Mouse (Mus musculus): ENCODE data around the gene Fam69b. TPM values are rescaled to one million over a fixed set of nuclear protein-coding genes. Genes with fewer than 3 reads are reported as not detected.

Gene Fam69b
- total RNA-seq, 2 experiments from 2014 or later, result 8.6 to 13.9 TPM

GRCm38 (mm10) chr2:26622984-26623383 lies 5.3 kb upstream of the Fam69b start:
- DNase-seq (ENCODE audit: low spot score in 2 of 2), result no peak

DNA sequence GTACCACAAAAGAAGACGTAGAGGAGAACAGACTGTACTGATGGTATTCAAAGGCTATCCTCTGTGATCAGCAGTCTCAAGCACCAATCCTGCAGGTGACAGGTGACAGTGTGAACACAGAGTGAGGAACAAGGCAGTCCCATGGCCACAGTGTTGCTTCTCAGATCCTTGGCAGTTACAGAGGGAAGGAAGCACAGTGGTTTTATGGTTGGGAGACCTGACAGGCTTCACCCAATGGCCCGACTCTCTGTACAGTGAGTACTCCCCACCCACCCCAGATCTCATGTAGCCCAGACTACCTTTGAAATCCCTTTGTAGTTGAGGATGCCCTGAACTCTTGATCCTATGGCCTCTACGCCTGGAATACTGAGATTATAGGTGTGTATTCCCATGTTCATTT lies 2.8 kb upstream of the Fam69b start:
- no peak for DNase-seq (ENCODE audit: low spot score in 2 of 2)

- no peak for DNase-seq (ENCODE audit: low spot score in 2 of 2)
Observed at GRCm38 (mm10) chr2:26626081-26626480, 2.2 kb upstream of the Fam69b start.

GRCm38 (mm10) chr2:26628792-26629437 lies 658 bp downstream of the Fam69b start:
- no peak for DNase-seq (ENCODE audit: low spot score in 2 of 2)

GRCm38 (mm10) chr2:26632541-26633395 lies 4.5 kb downstream of the Fam69b start:
- DNase-seq (ENCODE audit: low spot score in 2 of 2), result no peak

DNA sequence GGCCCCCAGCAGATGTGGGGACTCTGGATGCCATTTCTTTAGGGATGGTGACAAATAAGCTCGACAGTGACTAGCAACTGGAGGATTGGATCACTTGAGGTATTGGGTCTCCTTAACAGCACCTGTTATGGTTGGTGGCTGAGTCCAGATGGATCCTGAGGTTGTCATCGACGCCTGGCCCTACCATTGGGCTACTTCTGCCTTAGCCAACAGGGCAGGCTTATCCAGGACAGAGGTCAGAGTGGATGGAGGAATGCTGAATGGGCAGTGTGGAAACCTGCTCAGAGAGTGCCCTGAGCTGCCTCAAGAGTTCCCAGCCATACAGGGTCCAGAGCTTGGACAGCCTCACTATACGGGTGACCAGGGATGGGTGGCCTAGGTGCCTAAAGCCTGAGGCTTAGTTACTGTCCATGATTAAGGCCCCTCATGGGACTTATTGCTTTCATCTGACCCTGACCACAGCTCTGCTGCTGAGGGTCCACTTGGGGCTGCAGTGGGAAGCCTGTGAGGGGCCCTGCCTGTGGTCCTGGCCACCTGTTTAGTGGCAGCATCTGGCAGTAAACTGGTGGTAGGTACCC lies 5.8 kb downstream of the Fam69b start:
- no peak for DNase-seq (ENCODE audit: low spot score in 2 of 2)

DNA sequence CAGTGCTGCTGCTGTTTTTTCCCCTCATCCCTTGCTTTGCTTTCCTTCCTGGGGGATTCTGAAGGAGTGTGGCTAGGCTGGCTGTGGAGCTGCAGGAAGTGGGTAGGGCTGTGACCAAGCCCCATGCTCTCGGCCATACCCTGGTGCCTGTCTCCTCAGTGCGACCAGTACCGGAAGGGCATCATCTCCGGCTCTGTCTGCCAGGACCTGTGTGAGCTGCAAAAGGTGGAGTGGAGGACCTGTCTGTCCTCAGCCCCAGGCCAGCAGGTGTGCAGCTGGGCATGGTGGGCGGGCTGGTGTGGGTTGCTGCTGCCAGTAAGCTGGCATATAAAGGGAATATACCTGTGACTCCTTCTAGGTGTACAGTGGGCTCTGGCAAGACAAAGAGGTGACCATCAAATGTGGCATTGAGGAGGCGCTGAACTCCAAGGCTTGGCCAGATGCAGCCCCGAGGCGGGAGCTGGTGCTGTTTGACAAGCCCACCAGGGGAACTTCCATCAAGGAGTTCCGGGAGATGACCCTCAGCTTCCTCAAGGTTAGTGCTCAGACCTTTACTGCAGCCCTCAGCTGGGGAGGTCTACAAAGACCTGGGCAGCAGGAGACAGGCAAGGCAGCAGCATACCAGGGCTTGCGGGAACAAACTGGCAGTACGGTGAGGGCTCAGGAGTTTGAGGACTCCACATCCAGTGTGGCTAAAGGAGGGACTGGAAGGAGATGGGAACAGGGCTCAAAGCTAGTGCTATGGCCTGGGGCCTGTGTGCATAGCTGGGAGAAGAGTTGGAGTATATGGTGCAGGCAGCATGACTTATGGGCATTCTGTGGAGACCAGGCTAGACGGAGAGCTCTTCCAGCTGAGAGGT lies 6.6 kb downstream of the Fam69b start:
- DNase-seq (ENCODE audit: low spot score in 2 of 2), result no peak

DNA sequence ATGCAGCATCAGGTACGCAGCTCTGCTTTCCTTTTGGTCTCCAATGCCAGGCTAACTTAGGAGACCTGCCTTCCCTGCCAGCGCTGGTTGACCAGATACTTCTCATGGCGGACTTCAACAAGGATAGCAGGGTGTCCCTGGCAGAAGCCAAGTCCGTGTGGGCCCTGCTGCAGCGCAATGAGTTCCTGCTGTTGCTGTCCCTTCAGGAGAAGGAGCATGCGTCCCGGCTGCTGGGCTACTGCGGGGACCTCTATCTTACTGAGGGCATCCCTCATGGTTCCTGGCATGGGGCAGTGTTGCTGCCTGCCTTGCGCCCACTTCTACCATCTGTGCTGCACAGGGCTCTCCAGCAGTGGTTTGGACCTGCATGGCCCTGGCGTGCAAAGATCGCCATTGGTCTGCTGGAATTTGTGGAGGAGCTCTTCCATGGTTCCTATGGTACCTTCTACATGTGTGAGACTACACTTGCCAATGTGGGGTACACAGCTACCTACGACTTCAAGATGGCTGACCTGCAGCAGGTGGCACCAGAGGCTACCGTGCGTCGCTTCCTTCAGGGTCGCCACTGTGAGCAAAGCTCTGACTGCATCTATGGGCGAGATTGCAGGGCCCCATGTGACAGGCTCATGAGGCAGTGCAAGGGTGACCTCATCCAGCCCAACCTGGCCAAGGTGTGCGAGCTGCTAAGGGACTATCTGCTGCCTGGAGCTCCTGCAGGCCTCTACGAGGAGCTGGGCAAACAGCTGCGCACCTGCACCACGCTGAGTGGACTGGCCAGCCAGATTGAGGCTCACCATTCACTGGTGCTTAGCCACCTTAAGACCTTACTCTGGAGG lies 7.5 kb downstream of the Fam69b start:
- DNase-seq (ENCODE audit: low spot score in 2 of 2), result no peak

DNA sequence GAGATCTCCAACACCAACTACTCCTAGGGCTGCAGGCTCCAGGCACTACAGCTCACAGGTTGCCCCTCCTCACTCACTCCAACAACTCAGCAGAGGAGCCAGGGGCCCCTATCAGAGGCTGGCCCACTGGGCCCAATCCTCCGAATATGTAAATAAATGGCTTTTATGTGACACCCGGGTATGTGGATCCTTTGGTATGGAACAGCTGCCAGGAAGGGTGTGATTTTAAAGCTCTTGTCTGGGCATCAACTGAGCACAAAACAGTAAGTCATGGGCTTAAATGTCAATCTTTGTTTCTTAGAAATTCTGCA lies 8.0 kb downstream of the Fam69b start:
- no peak for DNase-seq (ENCODE audit: low spot score in 2 of 2)

GRCm38 (mm10) chr2:26637316-26637932 lies 9.2 kb downstream of the Fam69b start:
- no peak for DNase-seq (ENCODE audit: low spot score in 2 of 2)

GRCm38 (mm10) chr2:26638039-26638438 lies 9.8 kb downstream of the Fam69b start:
- DNase-seq (ENCODE audit: low spot score in 2 of 2), result no peak

- no peak for DNase-seq (ENCODE audit: low spot score in 2 of 2)
Observed at GRCm38 (mm10) chr2:26638572-26638971, 10.3 kb downstream of the Fam69b start.

GRCm38 (mm10) chr2:26639083-26639482 lies 10.8 kb downstream of the Fam69b start:
- no peak for DNase-seq (ENCODE audit: low spot score in 2 of 2)

- peak; percentile 99 for DNase-seq (ENCODE audit: low spot score in 2 of 2)
Observed at GRCm38 (mm10) chr2:26639838-26640830, 11.9 kb downstream of the Fam69b start.

DNA sequence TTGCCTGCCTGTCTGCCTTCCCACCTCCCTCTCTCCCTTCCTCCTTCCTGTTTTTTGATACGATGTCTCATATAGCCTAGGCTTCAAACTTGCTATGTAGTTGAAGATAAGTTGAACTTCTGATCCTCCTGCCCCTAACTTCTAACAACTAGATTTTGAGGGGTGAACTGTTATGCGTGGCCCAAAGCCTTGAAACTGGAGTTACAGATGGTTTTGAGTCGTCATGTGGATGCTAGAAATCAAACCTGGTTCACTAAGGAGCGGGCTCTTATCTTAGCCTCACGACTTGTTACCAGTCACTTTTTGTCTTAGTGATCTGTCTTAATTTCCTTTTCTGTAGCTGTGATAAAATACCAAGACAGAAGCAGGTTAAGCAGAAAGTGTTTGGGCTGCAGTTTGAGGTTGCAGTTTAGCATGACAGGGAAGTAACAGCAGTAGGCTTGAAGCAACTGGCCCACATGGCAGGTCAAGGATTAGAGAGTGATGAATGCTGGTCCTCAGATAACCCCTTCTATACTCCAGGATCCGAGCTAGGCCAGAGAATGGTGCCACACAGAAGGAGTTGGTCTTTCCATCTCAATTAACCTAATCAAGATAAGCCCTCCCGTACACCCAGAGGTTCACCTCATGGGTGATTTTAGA lies 12.9 kb downstream of the Fam69b start:
- no peak for DNase-seq (ENCODE audit: low spot score in 2 of 2)

GRCm38 (mm10) chr2:26643942-26644341 lies 15.7 kb downstream of the Fam69b start:
- DNase-seq (ENCODE audit: low spot score in 2 of 2), result no peak

DNA sequence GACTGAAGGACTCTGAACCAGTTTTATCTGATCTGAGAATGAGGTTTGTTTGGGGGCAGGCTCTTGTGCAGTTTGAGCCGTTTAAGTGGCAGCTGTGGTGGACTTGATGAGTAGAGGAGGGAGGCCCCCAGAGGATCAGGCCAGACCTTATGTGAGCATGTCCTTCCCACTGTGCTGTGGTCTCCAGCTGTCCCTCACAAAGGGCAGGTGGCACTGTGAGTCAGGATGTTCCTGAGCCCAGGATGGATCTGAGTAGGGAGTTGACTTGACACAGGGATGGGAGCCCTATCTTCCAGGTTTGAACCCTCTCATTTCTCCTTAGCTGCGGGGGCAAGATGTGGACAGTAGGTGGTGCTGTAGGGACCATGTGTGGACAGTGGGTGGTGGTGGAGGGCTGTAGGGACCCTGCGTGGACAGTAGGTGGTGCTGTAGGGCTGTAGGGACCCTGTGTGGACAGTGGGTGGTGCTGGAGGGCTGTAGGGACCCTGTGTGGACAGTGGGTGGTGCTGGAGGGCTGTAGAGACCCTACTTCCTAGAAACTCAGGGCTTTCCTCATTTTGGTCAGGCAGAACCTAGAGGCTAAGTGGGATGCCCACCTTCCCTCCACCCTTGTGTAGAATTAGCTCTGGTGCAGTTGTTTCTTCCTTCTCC lies 18.5 kb downstream of the Fam69b start:
- DNase-seq (ENCODE audit: low spot score in 2 of 2), result peak; percentile 44 to 50

- DNase-seq (ENCODE audit: low spot score in 2 of 2), result no peak
Observed at GRCm38 (mm10) chr2:26654687-26655086, 26.4 kb downstream of the Fam69b start.
